Mouse (Mus musculus) erythroblast, adult 5-6 weeks (primary cell): ENCODE data around the gene Micu1. TPM values are rescaled to one million over a fixed set of nuclear protein-coding genes. Genes with fewer than 3 reads are reported as not detected.

Experiments used
- ATAC-seq: replicated peaks from 2 replicates; pipeline ENCODE4 v1.8.0; 2016; ENCODE audit warnings: moderate number of reproducible peaks, mild to moderate bottlenecking, moderate TSS enrichment, inconsistent platforms; ENCODE audit not compliant: poor library complexity, low FRiP score, severe bottlenecking
- total RNA-seq, 2 experiments: library from RNA; stranded (forward) in 1 of 2; stranded (reverse) in 1 of 2; fragments of 150-400 nt in 1 of 2; fragments of 200-764, 138-1000 nt in 1 of 2; gene quantifications; 2 replicates each; pipeline versions ENCODE4 v1.2.3 to v1.2.4; 2015 to 2017; ENCODE audit warnings: low replicate concordance in 2 of 2

The Micu1 gene
- total RNA-seq, 2 experiments from 2014 or later: 59.9 to 62.8 TPM

GRCm38 (mm10) chr10:59798371-59798770, 96.1 kb downstream of the Micu1 start:
- ATAC-seq: no peak

GRCm38 (mm10) chr10:59799303-59800044, 97.2 kb downstream of the Micu1 start:
- ATAC-seq: peak; percentile 38

- ATAC-seq: peak; percentile 41
Measured at GRCm38 (mm10) chr10:59800159-59800558, 97.9 kb downstream of the Micu1 start.

GRCm38 (mm10) chr10:59800826-59801501, 98.7 kb downstream of the Micu1 start:
- ATAC-seq: peak; percentile 92

- no peak for ATAC-seq
Measured at GRCm38 (mm10) chr10:59808677-59809076, 106.4 kb downstream of the Micu1 start.

GRCm38 (mm10) chr10:59809991-59810574, 107.8 kb downstream of the Micu1 start:
- ATAC-seq: peak; percentile 38

- ATAC-seq: no peak
Measured at GRCm38 (mm10) chr10:59812939-59813338, 110.7 kb downstream of the Micu1 start.

GRCm38 (mm10) chr10:59813759-59814158, 111.5 kb downstream of the Micu1 start:
- no peak for ATAC-seq

GRCm38 (mm10) chr10:59814505-59815155, 112.4 kb downstream of the Micu1 start:
- peak; percentile 83 for ATAC-seq

GRCm38 (mm10) chr10:59816569-59816968, 114.3 kb downstream of the Micu1 start:
- ATAC-seq: no peak

GRCm38 (mm10) chr10:59817528-59817927, 115.3 kb downstream of the Micu1 start:
- ATAC-seq: peak; percentile 44; the same call in 1 of the 2 replicates

GRCm38 (mm10) chr10:59817991-59818390, 115.7 kb downstream of the Micu1 start:
- ATAC-seq: no peak

GRCm38 (mm10) chr10:59819146-59819545, 116.9 kb downstream of the Micu1 start:
- no peak for ATAC-seq

- no peak for ATAC-seq
Measured at GRCm38 (mm10) chr10:59820886-59821285, 118.6 kb downstream of the Micu1 start.

- no peak for ATAC-seq
Measured at GRCm38 (mm10) chr10:59821334-59822066, 119.2 kb downstream of the Micu1 start.

GRCm38 (mm10) chr10:59822857-59823256, 120.6 kb downstream of the Micu1 start:
- no peak for ATAC-seq

- no peak for ATAC-seq
Measured at GRCm38 (mm10) chr10:59825137-59825812, 123.0 kb downstream of the Micu1 start.

GRCm38 (mm10) chr10:59829886-59830285, 127.6 kb downstream of the Micu1 start:
- no peak for ATAC-seq

GRCm38 (mm10) chr10:59831950-59832349, 129.7 kb downstream of the Micu1 start:
- ATAC-seq: no peak
